Mouse (Mus musculus): ENCODE measurements around the gene Nppb.

DNA sequence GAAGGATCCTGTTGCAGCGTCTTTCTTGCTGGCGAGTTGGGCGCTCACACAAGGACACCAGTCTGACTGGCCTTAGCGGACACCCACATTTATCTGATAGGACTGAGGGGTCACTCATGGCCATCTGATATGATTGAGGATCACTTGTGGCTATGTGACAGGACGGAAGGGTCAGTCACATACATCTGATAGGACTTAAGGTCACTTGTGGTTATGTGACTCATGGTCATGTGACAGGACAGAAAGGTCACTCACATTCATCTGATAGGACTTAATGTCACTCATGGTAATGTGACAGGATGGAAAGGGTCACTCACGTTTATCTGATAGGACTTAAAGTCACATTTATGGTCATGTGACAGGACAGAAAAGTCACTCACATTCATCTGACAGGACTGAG, 7.2 kb upstream of the Nppb start:
- TF ChIP-seq CTCF (IDR thresholded peaks at IDR 0.05; ENCODE audit: low read depth) (no peak), EP300 (IDR thresholded peaks at IDR 0.05; ENCODE audit: low read depth) (no peak)

Data from heart, postnatal 0 days (tissue).